Mouse (Mus musculus): ENCODE measurements around the gene Akna. TPM values are rescaled to one million over a fixed set of nuclear protein-coding genes. Genes with fewer than 3 reads are reported as not detected.

The Akna gene
- polyA plus RNA-seq, 1 experiment, result 5.6 TPM

DNA sequence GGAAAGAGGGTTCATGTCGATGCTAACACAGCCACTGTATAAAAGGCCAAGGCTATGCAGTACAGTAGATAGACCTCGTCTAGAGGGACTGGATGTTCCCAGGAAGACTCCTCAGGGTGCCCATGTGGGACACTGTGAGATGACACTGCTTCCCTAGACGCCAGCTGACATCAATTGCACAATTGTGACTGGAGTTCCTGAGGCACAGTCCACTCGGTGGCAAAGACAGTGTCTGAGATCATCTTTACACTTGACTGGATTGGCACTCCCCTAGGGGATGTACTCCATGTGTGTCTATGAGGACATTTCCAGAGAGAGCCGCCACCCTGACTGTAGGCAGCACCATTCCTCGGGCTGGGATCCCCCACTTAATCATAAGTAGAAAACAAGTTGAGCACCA, 54.6 kb downstream of the Akna start:
- Histone ChIP-seq H3K27me3 (ENCODE audit: control insufficient read depth, insufficient read depth, insufficient read length) (peaks cover 4% of the 10 kb centered on the region), H3K36me3 (ENCODE audit: control insufficient read depth, insufficient read depth) (no peaks in the 10 kb centered on the region)
- TF ChIP-seq MYOG (IDR thresholded peaks at IDR 0.05; ENCODE audit: control insufficient read depth in 1 of 3, insufficient read depth in 1 of 3, insufficient read length in 2 of 3, low read depth in 2 of 3) (no peak), REST (IDR thresholded peaks at IDR 0.05; ENCODE audit: insufficient read depth, insufficient read length) (no peak), POLR2AphosphoS2 (IDR thresholded peaks at IDR 0.05; ENCODE audit: insufficient read length, low read depth) (no peak), E2F4 (IDR thresholded peaks at IDR 0.05; ENCODE audit: insufficient read depth) (no peak), USF1 (IDR thresholded peaks at IDR 0.05; ENCODE audit: low read depth) (no peak), TCF3 (IDR thresholded peaks at IDR 0.05; ENCODE audit: insufficient read length, low read depth) (no peak), SRF (IDR thresholded peaks at IDR 0.05; ENCODE audit: control insufficient read depth, insufficient read length, low read depth) (no peak), MYOD1 (IDR thresholded peaks at IDR 0.05; ENCODE audit: control insufficient read depth in 1 of 3, insufficient read length in 2 of 3, low read depth in 2 of 3) (no peak), TCF12 (IDR thresholded peaks at IDR 0.05; ENCODE audit: insufficient read depth, poor library complexity, severe bottlenecking) (no peak), MAX (IDR thresholded peaks at IDR 0.05; ENCODE audit: low read depth) (no peak), POLR2A (IDR thresholded peaks at IDR 0.05; ENCODE audit: insufficient read length, low read depth) (no peak), CEBPB (IDR thresholded peaks at IDR 0.05; ENCODE audit: insufficient read depth, poor library complexity, severe bottlenecking) (no peak)

GRCm38 (mm10) chr4:63346659-63347058, 56.5 kb downstream of the Akna start:
- Histone ChIP-seq H3ac (ENCODE audit: control insufficient read depth, insufficient read length) (no peak overlapping the region), H3K36me3 (ENCODE audit: control insufficient read depth, insufficient read depth) (no peaks in the 10 kb centered on the region), H3K4me3 (no peak overlapping the region), H3K79me2 (ENCODE audit: control insufficient read depth, insufficient read depth) (no peaks in the 10 kb centered on the region), H3K4me2 (ENCODE audit: low read depth) (no peak overlapping the region), H3K27me3 (ENCODE audit: control insufficient read depth, insufficient read depth, insufficient read length) (peaks cover 4% of the 10 kb centered on the region)
- TF ChIP-seq MYOG (IDR thresholded peaks at IDR 0.05; ENCODE audit: control insufficient read depth in 1 of 3, insufficient read depth in 1 of 3, insufficient read length in 2 of 3, low read depth in 2 of 3) (no peak), POLR2A (IDR thresholded peaks at IDR 0.05; ENCODE audit: insufficient read length, low read depth) (no peak), SRF (IDR thresholded peaks at IDR 0.05; ENCODE audit: control insufficient read depth, insufficient read length, low read depth) (no peak), E2F4 (IDR thresholded peaks at IDR 0.05; ENCODE audit: insufficient read depth) (no peak), MAX (IDR thresholded peaks at IDR 0.05; ENCODE audit: low read depth) (no peak), USF1 (IDR thresholded peaks at IDR 0.05; ENCODE audit: low read depth) (no peak), CEBPB (IDR thresholded peaks at IDR 0.05; ENCODE audit: insufficient read depth, poor library complexity, severe bottlenecking) (no peak), REST (IDR thresholded peaks at IDR 0.05; ENCODE audit: insufficient read depth, insufficient read length) (no peak), POLR2AphosphoS2 (IDR thresholded peaks at IDR 0.05; ENCODE audit: insufficient read length, low read depth) (no peak)

More for the DNA sequence above, 54.6 kb downstream of the Akna start:
- Histone ChIP-seq H3ac (ENCODE audit: control insufficient read depth, insufficient read length) (no peak overlapping the region), H3K79me2 (ENCODE audit: control insufficient read depth, insufficient read depth) (no peaks in the 10 kb centered on the region), H3K4me3 (no peak overlapping the region), H3K4me2 (ENCODE audit: low read depth) (no peak overlapping the region)

- H3K4me2 ChIP-seq (ENCODE audit: low read depth), result no peak overlapping the region
- no peak overlapping the region for H3ac ChIP-seq (ENCODE audit: control insufficient read depth, insufficient read length)
- H3K4me3 ChIP-seq, result no peak overlapping the region
- TF ChIP-seq POLR2A (IDR thresholded peaks at IDR 0.05; ENCODE audit: insufficient read length, low read depth) (no peak), SRF (IDR thresholded peaks at IDR 0.05; ENCODE audit: control insufficient read depth, insufficient read length, low read depth) (no peak), POLR2AphosphoS2 (IDR thresholded peaks at IDR 0.05; ENCODE audit: insufficient read length, low read depth) (no peak), MYOD1 (IDR thresholded peaks at IDR 0.05; ENCODE audit: control insufficient read depth in 1 of 3, insufficient read length in 2 of 3, low read depth in 2 of 3) (no peak), USF1 (IDR thresholded peaks at IDR 0.05; ENCODE audit: low read depth) (no peak), CEBPB (IDR thresholded peaks at IDR 0.05; ENCODE audit: insufficient read depth, poor library complexity, severe bottlenecking) (no peak), REST (IDR thresholded peaks at IDR 0.05; ENCODE audit: insufficient read depth, insufficient read length) (no peak), TCF3 (IDR thresholded peaks at IDR 0.05; ENCODE audit: insufficient read length, low read depth) (no peak), MYOG (IDR thresholded peaks at IDR 0.05; ENCODE audit: control insufficient read depth in 1 of 3, insufficient read depth in 1 of 3, insufficient read length in 2 of 3, low read depth in 2 of 3) (no peak), E2F4 (IDR thresholded peaks at IDR 0.05; ENCODE audit: insufficient read depth) (no peak), TCF12 (IDR thresholded peaks at IDR 0.05; ENCODE audit: insufficient read depth, poor library complexity, severe bottlenecking) (no peak), MAX (IDR thresholded peaks at IDR 0.05; ENCODE audit: low read depth) (no peak)
- H3K27me3 ChIP-seq (ENCODE audit: control insufficient read depth, insufficient read depth, insufficient read length), result peaks cover 12% of the 10 kb centered on the region
- no peaks in the 10 kb centered on the region for H3K79me2 ChIP-seq (ENCODE audit: control insufficient read depth, insufficient read depth)
- no peaks in the 10 kb centered on the region for H3K36me3 ChIP-seq (ENCODE audit: control insufficient read depth, insufficient read depth)
Measured at GRCm38 (mm10) chr4:63345261-63345660, 57.9 kb downstream of the Akna start.

- no peaks in the 10 kb centered on the region for H3K36me3 ChIP-seq (ENCODE audit: control insufficient read depth, insufficient read depth)
- H3K4me2 ChIP-seq (ENCODE audit: low read depth), result no peak within 1 kb of the TSS
- TF ChIP-seq MYOD1 (IDR thresholded peaks at IDR 0.05; ENCODE audit: control insufficient read depth in 1 of 3, insufficient read length in 2 of 3, low read depth in 2 of 3), result no peak
- TF ChIP-seq TCF3 (IDR thresholded peaks at IDR 0.05; ENCODE audit: insufficient read length, low read depth), result no peak
- TF ChIP-seq MYOG (IDR thresholded peaks at IDR 0.05; ENCODE audit: control insufficient read depth in 1 of 3, insufficient read depth in 1 of 3, insufficient read length in 2 of 3, low read depth in 2 of 3), result no peak
- H3ac ChIP-seq (ENCODE audit: control insufficient read depth, insufficient read length), result no peak within 1 kb of the TSS
- H3K27me3 ChIP-seq (ENCODE audit: control insufficient read depth, insufficient read depth, insufficient read length), result peaks cover 10% of the 10 kb centered on the region
- no peak within 1 kb of the TSS for H3K4me3 ChIP-seq
- no peaks in the 10 kb centered on the region for H3K79me2 ChIP-seq (ENCODE audit: control insufficient read depth, insufficient read depth)
Measured at GRCm38 (mm10) chr4:63344295-63344694, 58.9 kb downstream of the Akna start, which contains the start of gene Orm1. Gene Orm1 (plus strand): TSS chr4:63344560.

DNA sequence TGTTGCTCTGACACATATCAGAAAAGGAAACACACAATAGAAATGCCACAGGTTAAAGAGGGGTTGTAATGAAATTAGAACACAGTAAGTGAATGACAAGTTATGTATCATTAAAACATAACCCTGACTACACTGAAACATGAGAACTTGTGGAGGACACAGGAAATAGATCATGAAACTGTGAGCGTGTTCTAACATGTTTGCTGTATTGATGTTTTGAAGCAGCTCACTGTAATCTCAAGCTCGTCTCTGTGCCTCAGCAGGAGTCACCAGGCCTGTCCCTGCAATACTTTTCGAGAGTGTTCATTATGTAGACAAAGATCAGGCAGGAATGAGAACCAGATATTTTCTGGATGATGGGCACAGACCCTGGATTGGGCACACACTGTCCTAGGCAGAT, 59.5 kb downstream of the Akna start:
- TF ChIP-seq REST (IDR thresholded peaks at IDR 0.05; ENCODE audit: insufficient read depth, insufficient read length), result no peak
- TF ChIP-seq TCF3 (IDR thresholded peaks at IDR 0.05; ENCODE audit: insufficient read length, low read depth), result no peak
- TF ChIP-seq MAX (IDR thresholded peaks at IDR 0.05; ENCODE audit: low read depth), result no peak
- no peak for TF ChIP-seq POLR2AphosphoS2 (IDR thresholded peaks at IDR 0.05; ENCODE audit: insufficient read length, low read depth)
- no peak for TF ChIP-seq CEBPB (IDR thresholded peaks at IDR 0.05; ENCODE audit: insufficient read depth, poor library complexity, severe bottlenecking)
- TF ChIP-seq SRF (IDR thresholded peaks at IDR 0.05; ENCODE audit: control insufficient read depth, insufficient read length, low read depth), result no peak
- H3K79me2 ChIP-seq (ENCODE audit: control insufficient read depth, insufficient read depth), result no peaks in the 10 kb centered on the region
- H3K36me3 ChIP-seq (ENCODE audit: control insufficient read depth, insufficient read depth), result no peaks in the 10 kb centered on the region
- H3K27me3 ChIP-seq (ENCODE audit: control insufficient read depth, insufficient read depth, insufficient read length), result peaks cover 10% of the 10 kb centered on the region
- H3K4me3 ChIP-seq, result no peak overlapping the region
- no peak overlapping the region for H3K4me2 ChIP-seq (ENCODE audit: low read depth)
- H3ac ChIP-seq (ENCODE audit: control insufficient read depth, insufficient read length), result no peak overlapping the region
